Mouse (Mus musculus): ENCODE results near the gene Dapl1. TPM values are rescaled to one million over a fixed set of nuclear protein-coding genes. Genes with fewer than 3 reads are reported as not detected.

Dapl1 gene
- polyA plus RNA-seq, 1 experiment from 2014 or later, result not detected

- no peaks in the 10 kb centered on the region for H3K9me3 ChIP-seq (replicated peaks; ENCODE audit: control insufficient read depth, low read length)
- H3K27ac ChIP-seq (ENCODE audit: low read length), result no peak overlapping the region
- H3K4me3 ChIP-seq (ENCODE audit: low read depth, low read length), result no peak overlapping the region; the same call in 1 of the 2 replicates
- peak overlapping the region; percentile 33 for H3K4me2 ChIP-seq (ENCODE audit: low read depth, low read length)
- 14% methylated on average over 19 of the region's 19 CpGs for WGBS (ENCODE audit: insufficient replicate concordance)
- no peaks in the 10 kb centered on the region for H3K27me3 ChIP-seq (ENCODE audit: control insufficient read depth, insufficient read depth, low read depth, low read length)
- H3K4me1 ChIP-seq (ENCODE audit: control insufficient read depth, low read depth, low read length), result no peaks in the 10 kb centered on the region
- H3K36me3 ChIP-seq (ENCODE audit: control insufficient read depth, insufficient read depth), result no peaks in the 10 kb centered on the region
- no peak overlapping the region for H3K9ac ChIP-seq (ENCODE audit: low read depth, low read length)
- no peak for ATAC-seq (ENCODE audit: low read depth)
Measured at GRCm38 (mm10) chr2:59522079-59522684, 37.7 kb downstream of the Dapl1 start.

DNA sequence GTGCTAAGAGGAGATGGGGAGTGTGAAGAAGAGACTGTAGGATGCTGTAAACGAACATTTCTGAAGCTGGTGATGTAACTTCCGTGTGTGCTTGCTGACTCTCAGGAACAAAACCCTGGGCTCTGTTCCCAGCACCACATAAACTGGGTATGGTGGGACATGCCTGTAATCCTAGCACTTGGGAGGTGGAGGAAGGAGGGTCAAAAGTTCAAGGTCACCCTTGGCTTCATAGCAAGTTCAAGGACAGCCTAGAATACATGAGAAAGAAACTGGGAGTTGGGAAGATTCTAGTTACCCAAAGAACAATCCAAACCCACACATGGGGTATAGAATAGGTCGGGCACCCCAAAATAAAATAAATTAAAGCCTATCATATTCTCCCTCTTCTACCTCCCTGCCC lies 39.1 kb downstream of the Dapl1 start:
- H3K36me3 ChIP-seq (ENCODE audit: control insufficient read depth, insufficient read depth), result no peaks in the 10 kb centered on the region
- H3K9me3 ChIP-seq (replicated peaks; ENCODE audit: control insufficient read depth, low read length), result no peaks in the 10 kb centered on the region
- no peak overlapping the region for H3K4me3 ChIP-seq (ENCODE audit: low read depth, low read length)
- H3K27ac ChIP-seq (ENCODE audit: low read length), result no peak overlapping the region
- no peak overlapping the region for H3K9ac ChIP-seq (ENCODE audit: low read depth, low read length)
- no peaks in the 10 kb centered on the region for H3K4me1 ChIP-seq (ENCODE audit: control insufficient read depth, low read depth, low read length)
- 58% methylated on average over 3 of the region's 3 CpGs for WGBS (ENCODE audit: insufficient replicate concordance)
- no peak overlapping the region for H3K4me2 ChIP-seq (ENCODE audit: low read depth, low read length)
- no peaks in the 10 kb centered on the region for H3K27me3 ChIP-seq (ENCODE audit: control insufficient read depth, insufficient read depth, low read depth, low read length)
- ATAC-seq (ENCODE audit: low read depth), result no peak

DNA sequence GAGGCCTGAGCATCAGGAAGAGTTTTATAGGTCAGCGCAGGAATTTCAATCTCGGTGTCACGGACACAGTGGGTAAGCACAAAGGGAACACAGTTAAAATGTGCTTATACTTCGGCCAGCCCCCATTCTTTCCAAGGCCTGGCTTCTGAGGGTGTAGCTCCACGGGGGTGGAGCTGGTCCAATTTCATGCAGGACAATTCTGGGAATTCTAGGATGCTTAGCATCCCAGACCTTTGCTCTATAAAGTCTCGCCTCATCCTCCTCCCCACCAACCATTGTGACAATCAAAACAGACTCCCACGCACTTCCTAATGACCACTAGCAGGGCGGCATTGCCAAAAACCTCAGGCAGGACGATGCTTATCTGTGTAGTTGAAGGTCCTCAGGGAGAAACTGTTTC lies 42.4 kb downstream of the Dapl1 start:
- no peak for ATAC-seq (ENCODE audit: low read depth)
- H3K9ac ChIP-seq (ENCODE audit: low read depth, low read length), result no peak overlapping the region
- no peaks in the 10 kb centered on the region for H3K4me1 ChIP-seq (ENCODE audit: control insufficient read depth, low read depth, low read length)
- no peaks in the 10 kb centered on the region for H3K27me3 ChIP-seq (ENCODE audit: control insufficient read depth, insufficient read depth, low read depth, low read length)
- H3K27ac ChIP-seq (ENCODE audit: low read length), result no peak overlapping the region
- 55% methylated on average over 9 of the region's 9 CpGs for WGBS (ENCODE audit: insufficient replicate concordance)
- H3K36me3 ChIP-seq (ENCODE audit: control insufficient read depth, insufficient read depth), result no peaks in the 10 kb centered on the region
- H3K4me3 ChIP-seq (ENCODE audit: low read depth, low read length), result no peak overlapping the region
- H3K4me2 ChIP-seq (ENCODE audit: low read depth, low read length), result no peak overlapping the region
- no peaks in the 10 kb centered on the region for H3K9me3 ChIP-seq (replicated peaks; ENCODE audit: control insufficient read depth, low read length)

- no peaks in the 10 kb centered on the region for H3K4me1 ChIP-seq (ENCODE audit: control insufficient read depth, low read depth, low read length)
- H3K4me3 ChIP-seq (ENCODE audit: low read depth, low read length), result no peak overlapping the region
- H3K9ac ChIP-seq (ENCODE audit: low read depth, low read length), result no peak overlapping the region
- H3K27ac ChIP-seq (ENCODE audit: low read length), result no peak overlapping the region
- WGBS (ENCODE audit: insufficient replicate concordance), result 53% methylated on average over 17 of the region's 17 CpGs
- H3K9me3 ChIP-seq (replicated peaks; ENCODE audit: control insufficient read depth, low read length), result no peaks in the 10 kb centered on the region
- no peak overlapping the region for H3K4me2 ChIP-seq (ENCODE audit: low read depth, low read length)
- H3K36me3 ChIP-seq (ENCODE audit: control insufficient read depth, insufficient read depth), result no peaks in the 10 kb centered on the region
- no peak for ATAC-seq (ENCODE audit: low read depth)
- H3K27me3 ChIP-seq (ENCODE audit: control insufficient read depth, insufficient read depth, low read depth, low read length), result no peaks in the 10 kb centered on the region
Measured at GRCm38 (mm10) chr2:59529574-59530080, 45.2 kb downstream of the Dapl1 start.

DNA sequence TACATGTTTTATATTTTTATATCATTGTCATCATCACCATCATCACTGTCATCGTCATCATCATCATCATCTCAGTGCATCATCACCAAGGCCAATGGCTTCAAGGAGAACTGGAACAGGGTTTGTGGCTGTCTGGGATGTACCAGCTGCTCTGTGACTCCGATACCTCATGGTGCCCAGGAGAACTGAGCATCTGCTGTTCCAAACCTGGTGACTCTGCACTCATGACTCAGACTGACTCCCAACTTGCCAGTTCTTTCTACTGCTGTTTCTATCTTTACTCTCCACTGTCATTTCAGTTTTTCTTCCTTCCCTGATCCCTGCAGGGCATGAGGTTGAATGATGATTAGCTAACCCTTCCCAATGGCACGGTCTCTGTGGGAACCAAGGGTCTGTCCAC lies 46.4 kb downstream of the Dapl1 start:
- Histone ChIP-seq H3K27ac (ENCODE audit: low read length) (no peak overlapping the region), H3K4me2 (ENCODE audit: low read depth, low read length) (no peak overlapping the region), H3K9ac (ENCODE audit: low read depth, low read length) (no peak overlapping the region), H3K36me3 (ENCODE audit: control insufficient read depth, insufficient read depth) (no peaks in the 10 kb centered on the region), H3K4me3 (ENCODE audit: low read depth, low read length) (no peak overlapping the region), H3K9me3 (replicated peaks; ENCODE audit: control insufficient read depth, low read length) (no peaks in the 10 kb centered on the region), H3K27me3 (ENCODE audit: control insufficient read depth, insufficient read depth, low read depth, low read length) (no peaks in the 10 kb centered on the region), H3K4me1 (ENCODE audit: control insufficient read depth, low read depth, low read length) (no peaks in the 10 kb centered on the region)
- 62% methylated on average over 3 of the region's 3 CpGs for WGBS (ENCODE audit: insufficient replicate concordance)
- ATAC-seq (ENCODE audit: low read depth), result no peak

GRCm38 (mm10) chr2:59532999-59533398 lies 48.5 kb downstream of the Dapl1 start:
- WGBS (ENCODE audit: insufficient replicate concordance), result 59% methylated on average over 3 of the region's 3 CpGs
- no peak overlapping the region for H3K9ac ChIP-seq (ENCODE audit: low read depth, low read length)
- H3K4me1 ChIP-seq (ENCODE audit: control insufficient read depth, low read depth, low read length), result no peaks in the 10 kb centered on the region
- no peak overlapping the region for H3K4me3 ChIP-seq (ENCODE audit: low read depth, low read length)
- H3K27me3 ChIP-seq (ENCODE audit: control insufficient read depth, insufficient read depth, low read depth, low read length), result no peaks in the 10 kb centered on the region
- H3K36me3 ChIP-seq (ENCODE audit: control insufficient read depth, insufficient read depth), result no peaks in the 10 kb centered on the region
- H3K4me2 ChIP-seq (ENCODE audit: low read depth, low read length), result no peak overlapping the region
- H3K27ac ChIP-seq (ENCODE audit: low read length), result no peak overlapping the region
- ATAC-seq (ENCODE audit: low read depth), result no peak
- H3K9me3 ChIP-seq (replicated peaks; ENCODE audit: control insufficient read depth, low read length), result no peaks in the 10 kb centered on the region

DNA sequence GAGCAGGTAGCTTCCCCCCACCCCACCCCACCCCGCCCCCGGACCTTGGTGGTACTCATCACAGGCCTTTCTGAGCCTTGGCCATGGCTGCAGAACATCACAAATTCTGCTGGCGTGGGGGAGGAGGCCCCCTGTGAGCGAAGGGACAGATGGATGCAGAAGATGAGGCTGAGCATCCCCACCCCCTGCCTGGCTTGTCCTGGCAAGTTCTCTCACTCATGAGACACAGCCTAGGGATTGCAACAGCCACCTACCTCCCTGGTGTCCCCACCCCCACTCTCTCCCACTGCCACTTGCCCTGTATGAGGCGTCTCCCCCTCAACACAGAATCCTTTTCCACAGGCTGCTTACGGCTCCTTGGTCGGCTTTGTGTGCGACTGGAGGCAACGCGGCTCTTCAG lies 49.1 kb downstream of the Dapl1 start:
- Histone ChIP-seq H3K4me1 (ENCODE audit: control insufficient read depth, low read depth, low read length) (no peaks in the 10 kb centered on the region), H3K9ac (ENCODE audit: low read depth, low read length) (no peak overlapping the region), H3K27ac (ENCODE audit: low read length) (no peak overlapping the region), H3K36me3 (ENCODE audit: control insufficient read depth, insufficient read depth) (no peaks in the 10 kb centered on the region), H3K27me3 (ENCODE audit: control insufficient read depth, insufficient read depth, low read depth, low read length) (no peaks in the 10 kb centered on the region), H3K9me3 (replicated peaks; ENCODE audit: control insufficient read depth, low read length) (no peaks in the 10 kb centered on the region), H3K4me3 (ENCODE audit: low read depth, low read length) (no peak overlapping the region), H3K4me2 (ENCODE audit: low read depth, low read length) (no peak overlapping the region)
- no peak for ATAC-seq (ENCODE audit: low read depth)
- 81% methylated on average over 10 of the region's 10 CpGs for WGBS (ENCODE audit: insufficient replicate concordance)

- Histone ChIP-seq H3K4me2 (ENCODE audit: low read depth, low read length) (no peak overlapping the region), H3K27ac (ENCODE audit: low read length) (no peak overlapping the region), H3K4me1 (ENCODE audit: control insufficient read depth, low read depth, low read length) (no peaks in the 10 kb centered on the region), H3K9me3 (replicated peaks; ENCODE audit: control insufficient read depth, low read length) (no peaks in the 10 kb centered on the region), H3K4me3 (ENCODE audit: low read depth, low read length) (no peak overlapping the region), H3K27me3 (ENCODE audit: control insufficient read depth, insufficient read depth, low read depth, low read length) (no peaks in the 10 kb centered on the region), H3K9ac (ENCODE audit: low read depth, low read length) (no peak overlapping the region), H3K36me3 (ENCODE audit: control insufficient read depth, insufficient read depth) (no peaks in the 10 kb centered on the region)
- 73% methylated on average over 15 of the region's 15 CpGs for WGBS (ENCODE audit: insufficient replicate concordance)
- ATAC-seq (ENCODE audit: low read depth), result no peak
Measured at GRCm38 (mm10) chr2:59533971-59534748, 49.7 kb downstream of the Dapl1 start.

DNA sequence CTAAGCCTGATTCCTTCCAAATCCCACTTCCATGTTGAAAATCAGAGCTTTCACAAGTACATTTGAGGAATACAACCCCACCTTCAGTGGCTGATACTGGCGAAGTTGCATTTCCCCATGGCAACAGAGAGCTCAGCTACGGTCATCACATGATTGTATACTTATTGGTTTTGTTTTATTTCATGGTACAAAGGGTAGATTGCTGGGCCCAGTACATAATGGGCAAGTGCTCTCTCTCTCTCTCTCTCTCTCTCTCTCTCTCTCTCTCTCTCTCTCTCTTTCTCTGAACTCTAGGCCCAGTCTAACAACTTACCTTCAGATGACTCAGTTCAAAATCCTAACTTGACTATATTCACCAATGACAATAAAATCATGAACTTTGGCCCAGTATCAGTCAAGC lies 52.5 kb downstream of the Dapl1 start:
- Histone ChIP-seq H3K4me2 (ENCODE audit: low read depth, low read length) (no peak overlapping the region), H3K4me3 (ENCODE audit: low read depth, low read length) (no peak overlapping the region), H3K27ac (ENCODE audit: low read length) (no peak overlapping the region), H3K27me3 (ENCODE audit: control insufficient read depth, insufficient read depth, low read depth, low read length) (no peaks in the 10 kb centered on the region), H3K36me3 (ENCODE audit: control insufficient read depth, insufficient read depth) (no peaks in the 10 kb centered on the region), H3K9me3 (replicated peaks; ENCODE audit: control insufficient read depth, low read length) (no peaks in the 10 kb centered on the region), H3K4me1 (ENCODE audit: control insufficient read depth, low read depth, low read length) (no peaks in the 10 kb centered on the region), H3K9ac (ENCODE audit: low read depth, low read length) (no peak overlapping the region)
- WGBS (ENCODE audit: insufficient replicate concordance), result 65% methylated on average over 2 of the region's 2 CpGs
- ATAC-seq (ENCODE audit: low read depth), result no peak
